Mouse (Mus musculus) embryonic facial prominence, embryonic 14.5 days (tissue): ENCODE data around the gene Tmed8. TPM values are rescaled to one million over a fixed set of nuclear protein-coding genes. Genes with fewer than 3 reads are reported as not detected.
A peak's percentile ranks its signal among the peaks of the same experiment; 100 is the strongest.

Experiments used
- ATAC-seq: fragments of 200-750 bp; cut with Nextera tagmentation; 2 replicates; pipeline ENCODE4 v1.8.0; 2017; ENCODE audit warnings: low read depth, moderate number of reproducible peaks, moderate TSS enrichment
- DNase-seq: peaks from one replicate; pipeline ENCODE4 v3.0.0-alpha.2; 2015; ENCODE audit warnings: low spot score
- H3K27ac ChIP-seq: fragments of 300-500 bp; sonication (generic); replicated peaks from 2 replicates; pipeline ENCODE4 v1.5.1; 2014; ENCODE audit warnings: low read depth, mild to moderate bottlenecking, low read length, moderate library complexity
- H3K27me3 ChIP-seq: fragments of 300-500 bp; sonication (generic); replicated peaks from 2 replicates; pipeline ENCODE4 v1.6.1; 2014; ENCODE audit warnings: low read length; ENCODE audit not compliant: control insufficient read depth, insufficient read depth
- H3K36me3 ChIP-seq: fragments of 300-500 bp; sonication (generic); 2 replicates; pipeline ENCODE4 v1.6.1; 2014; ENCODE audit warnings: low read length, mixed read lengths; ENCODE audit not compliant: control insufficient read depth, insufficient read depth
- H3K4me1 ChIP-seq: fragments of 300-500 bp; sonication (generic); 2 replicates; pipeline ENCODE4 v1.6.1; 2014; ENCODE audit warnings: antibody characterized with exemption, low read length; ENCODE audit not compliant: control insufficient read depth, insufficient read depth
- H3K4me2 ChIP-seq: fragments of 300-500 bp; sonication (generic); 2 replicates; pipeline ENCODE4 v1.6.1; 2014; ENCODE audit warnings: low read depth, mild to moderate bottlenecking, low read length, moderate library complexity, mixed read lengths
- H3K4me3 ChIP-seq: fragments of 300-500 bp; sonication (generic); 2 replicates; pipeline ENCODE4 v1.5.1; 2014; ENCODE audit warnings: low read depth, mild to moderate bottlenecking, low read length
- H3K9ac ChIP-seq: fragments of 300-500 bp; sonication (generic); 2 replicates; pipeline ENCODE4 v1.6.1; 2014; ENCODE audit warnings: low read depth, mild to moderate bottlenecking, low read length, moderate library complexity, mixed read lengths
- H3K9me3 ChIP-seq: fragments of 300-500 bp; sonication (generic); 2 replicates; pipeline ENCODE4 v1.6.1; 2016; ENCODE audit warnings: low read length; ENCODE audit not compliant: control insufficient read depth
- WGBS: fragments of 180-500 bp; shearing (Covaris S2); extraction: QIAGEN DNeasy Blood & Tissue Kit; methylation state at CpG from one replicate; pipeline ENCODE4 v1.1.7; 2014; 5-methylcytosine and 5-hydroxymethylcytosine counted together
- polyA plus RNA-seq: library from polyadenylated mRNA; unstranded; fragments of >200 nt; fragmentation: Nextera tagmentation; extraction: Ambion mirVana; gene quantifications from 2 replicates; pipeline ENCODE4 v1.2.1, GENCODE M21; 2014

The Tmed8 gene
- 3.8 and 4.2 TPM in 2 replicates for polyA plus RNA-seq

DNA sequence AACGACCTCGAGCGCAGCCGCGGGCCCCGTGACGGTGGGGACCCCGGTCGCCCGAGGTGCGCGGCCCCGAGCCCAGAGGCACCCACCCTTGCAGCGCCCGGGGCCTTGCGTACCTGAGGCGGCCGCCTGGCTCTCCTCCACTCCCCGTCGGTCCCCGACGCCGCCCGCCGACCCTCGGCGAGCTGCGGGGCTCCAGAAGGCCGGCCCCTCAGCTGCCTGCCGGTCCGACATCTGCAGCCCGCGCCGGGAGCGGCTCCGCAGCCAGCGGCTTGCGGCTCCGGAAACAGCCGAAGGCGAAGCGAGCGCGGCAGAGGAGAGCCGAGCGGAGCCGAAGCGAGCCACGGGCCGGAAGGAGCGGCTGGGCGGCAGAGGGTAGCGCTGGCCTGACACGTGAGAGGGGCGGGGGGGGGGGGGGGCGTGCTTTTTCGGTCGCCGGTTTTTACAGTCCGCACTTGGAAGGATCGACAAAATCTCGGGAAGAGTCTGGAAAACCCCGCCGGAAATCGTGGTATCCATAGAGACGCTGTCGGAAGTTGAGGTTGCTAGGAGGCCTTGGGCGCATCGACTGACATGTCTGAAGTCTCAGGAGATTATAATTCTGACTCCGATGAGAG, at the start of gene Tmed8:
Gene Tmed8 (minus strand): TSS at position 482 of the 614 bp plus-strand sequence.
- Histone ChIP-seq H3K36me3 (no peaks in the 10 kb centered on the region), H3K4me2 (peak within 1 kb of the TSS; percentile 74), H3K9me3 (no peaks in the 10 kb centered on the region), H3K4me3 (peak within 1 kb of the TSS; percentile 85), H3K27me3 (no peaks in the 10 kb centered on the region), H3K9ac (peak within 1 kb of the TSS; percentile 87), H3K27ac (peak within 1 kb of the TSS; percentile 84), H3K4me1 (peaks cover 15% of the 10 kb centered on the region; the same call in 1 of the 2 replicates)
- ATAC-seq = peak; percentile 96
- WGBS = under 1% methylated on average over 15 of the region's 70 CpGs
- DNase-seq = peak; percentile 91

DNA sequence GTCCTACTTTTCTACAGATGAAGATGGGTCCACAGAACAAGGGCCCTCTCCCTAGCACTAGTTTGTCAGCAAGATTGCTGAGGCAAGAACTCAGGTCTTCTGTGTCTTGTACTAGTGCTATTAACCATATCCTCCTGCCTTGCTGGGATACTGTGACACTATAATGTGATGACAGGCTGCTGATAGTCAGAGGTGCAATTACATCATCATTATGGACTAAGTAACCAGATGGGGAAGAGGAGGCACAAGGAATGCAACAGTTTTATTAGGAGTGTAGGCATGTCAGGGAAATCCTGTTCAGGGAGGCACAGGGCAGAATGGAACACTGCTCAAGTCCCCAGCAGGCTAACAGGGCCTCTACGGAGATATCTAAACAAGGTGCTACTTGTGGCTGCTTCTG, 38.4 kb upstream of the Tmed8 start, which contains the start of gene Noxred1:
Gene Noxred1 (minus strand): TSS at position 101 of the 400 bp plus-strand sequence.
- Histone ChIP-seq H3K9me3 (no peaks in the 10 kb centered on the region), H3K9ac (no peak within 1 kb of the TSS), H3K4me2 (no peak within 1 kb of the TSS), H3K4me3 (no peak within 1 kb of the TSS), H3K4me1 (no peaks in the 10 kb centered on the region), H3K36me3 (peaks cover 53% of the 10 kb centered on the region), H3K27ac (no peak within 1 kb of the TSS), H3K27me3 (no peaks in the 10 kb centered on the region)
- DNase-seq (no peak), ATAC-seq (no peak)
- WGBS = 100% methylated on average over 1 of the region's 1 CpGs

DNA sequence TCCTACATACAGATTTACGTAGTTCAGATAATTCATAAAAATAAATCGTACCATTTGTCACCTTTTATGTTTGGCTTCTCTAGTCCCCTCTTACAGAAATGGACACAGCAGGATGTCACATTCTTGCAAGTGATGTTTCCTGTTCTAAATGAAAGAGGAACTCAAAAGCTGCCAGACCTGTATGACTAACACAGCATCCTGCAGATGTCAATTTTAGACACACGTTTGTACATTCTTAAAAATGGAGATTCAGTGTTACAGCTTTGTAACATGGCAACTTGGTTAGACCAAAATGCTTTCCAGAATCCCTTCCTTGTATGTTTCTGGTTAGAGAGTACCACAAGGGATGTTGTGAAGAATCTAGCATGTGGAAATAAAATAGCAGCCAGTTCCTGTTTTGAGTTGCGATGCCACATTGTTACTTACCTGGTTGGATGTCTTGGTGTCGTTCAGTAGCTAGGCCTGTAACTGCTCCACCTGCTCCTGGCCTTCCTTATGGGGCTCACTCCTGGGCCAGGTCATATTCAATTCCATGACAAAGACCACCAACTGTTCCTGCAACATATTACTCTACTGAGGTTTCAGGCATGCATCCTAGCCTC, 36.7 kb upstream of the Tmed8 start:
- H3K27ac ChIP-seq = no peak overlapping the region
- no peaks in the 10 kb centered on the region for H3K4me1 ChIP-seq
- no peak overlapping the region for H3K4me2 ChIP-seq
- 85% methylated on average over 5 of the region's 5 CpGs for WGBS
- DNase-seq (no peak), ATAC-seq (no peak)
- no peaks in the 10 kb centered on the region for H3K27me3 ChIP-seq
- H3K4me3 ChIP-seq = no peak overlapping the region
- H3K9me3 ChIP-seq = no peaks in the 10 kb centered on the region
- peaks cover 39% of the 10 kb centered on the region for H3K36me3 ChIP-seq
- H3K9ac ChIP-seq = no peak overlapping the region

GRCm38 (mm10) chr12:87230379-87230895, 30.2 kb upstream of the Tmed8 start:
- Histone ChIP-seq H3K36me3 (no peaks in the 10 kb centered on the region), H3K9ac (no peak overlapping the region), H3K4me2 (no peak overlapping the region), H3K27me3 (no peaks in the 10 kb centered on the region), H3K4me1 (no peaks in the 10 kb centered on the region), H3K27ac (no peak overlapping the region), H3K9me3 (no peaks in the 10 kb centered on the region; the same call in 1 of the 2 replicates), H3K4me3 (no peak overlapping the region)
- no peak for ATAC-seq
- DNase-seq = no peak

DNA sequence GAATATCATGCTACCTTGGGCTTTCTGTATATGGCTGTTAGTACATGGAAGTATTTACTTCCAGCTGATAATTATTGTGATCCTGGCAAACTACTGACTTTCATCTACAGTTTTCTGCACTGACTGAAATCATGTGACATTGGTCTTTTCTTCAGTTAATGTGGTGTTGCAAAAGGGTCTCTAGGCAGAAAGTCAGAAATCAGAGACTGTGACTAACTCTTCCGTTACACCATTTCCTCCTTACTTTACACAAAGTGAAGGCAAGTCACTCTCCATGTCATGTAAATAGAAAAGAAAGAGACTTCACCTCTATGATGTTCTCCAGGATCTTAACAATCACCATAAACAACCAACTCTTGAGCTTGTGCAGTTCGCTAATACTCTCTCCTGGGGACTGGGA, 29.4 kb upstream of the Tmed8 start:
- Histone ChIP-seq H3K36me3 (no peaks in the 10 kb centered on the region), H3K4me2 (no peak overlapping the region)

DNA sequence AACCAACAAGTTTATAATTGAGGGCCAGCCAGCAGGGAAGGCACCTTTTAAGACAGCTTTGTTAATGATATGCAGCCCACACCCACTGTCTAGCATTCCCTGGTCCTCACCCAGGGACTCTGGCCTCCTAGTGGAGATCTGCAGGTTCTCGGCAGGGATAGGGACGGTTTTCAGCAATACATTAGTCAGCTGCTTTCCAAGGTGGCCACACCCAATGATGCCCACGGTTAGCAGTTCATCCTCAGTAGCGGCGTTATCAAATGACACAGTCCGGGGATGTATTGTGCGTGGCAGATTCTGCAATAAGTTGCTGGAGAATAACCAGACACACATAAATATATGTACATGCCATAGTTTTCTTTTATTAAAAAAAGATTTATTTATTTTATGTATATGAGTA, 26.5 kb upstream of the Tmed8 start:
- Histone ChIP-seq H3K9ac (no peak overlapping the region), H3K9me3 (no peaks in the 10 kb centered on the region; the same call in 1 of the 2 replicates), H3K4me2 (no peak overlapping the region), H3K27me3 (no peaks in the 10 kb centered on the region), H3K4me1 (no peaks in the 10 kb centered on the region), H3K36me3 (no peaks in the 10 kb centered on the region), H3K27ac (no peak overlapping the region), H3K4me3 (no peak overlapping the region)
- 70% methylated on average over 7 of the region's 7 CpGs for WGBS
- DNase-seq = no peak
- no peak for ATAC-seq

More for the DNA sequence above, 29.4 kb upstream of the Tmed8 start:
- no peaks in the 10 kb centered on the region for H3K27me3 ChIP-seq
- no peak overlapping the region for H3K27ac ChIP-seq
- no peak overlapping the region for H3K9ac ChIP-seq
- no peak overlapping the region for H3K4me3 ChIP-seq
- WGBS = 73% methylated on average over 2 of the region's 2 CpGs
- no peaks in the 10 kb centered on the region for H3K4me1 ChIP-seq
- no peak for DNase-seq
- no peak for ATAC-seq
- no peaks in the 10 kb centered on the region; the same call in 1 of the 2 replicates for H3K9me3 ChIP-seq

GRCm38 (mm10) chr12:87224950-87225349, 24.7 kb upstream of the Tmed8 start:
- no peak for ATAC-seq
- 57% methylated on average over 10 of the region's 10 CpGs for WGBS

DNA sequence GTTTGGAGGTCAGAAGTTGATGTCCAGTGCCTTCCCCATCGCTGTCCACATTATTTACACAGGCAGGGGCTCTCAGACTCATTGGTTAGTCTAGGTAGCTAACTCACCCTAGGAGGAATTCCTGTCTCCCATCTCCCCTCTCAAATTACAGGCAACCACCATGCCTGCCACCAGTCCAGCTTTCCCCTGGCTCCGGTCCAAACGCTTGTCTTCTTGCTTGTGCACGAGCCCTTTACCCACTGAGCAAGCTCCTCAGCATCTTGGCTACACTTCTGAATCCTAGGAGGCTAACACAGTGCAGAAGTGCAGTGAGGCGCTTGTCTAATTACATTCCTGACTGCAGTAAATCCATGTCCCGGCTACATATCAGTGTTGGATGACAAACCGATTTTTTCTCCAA, 19.1 kb upstream of the Tmed8 start:
- WGBS = 53% methylated on average over 7 of the region's 7 CpGs
- Histone ChIP-seq H3K36me3 (no peaks in the 10 kb centered on the region), H3K9ac (no peak overlapping the region), H3K27ac (no peak overlapping the region), H3K27me3 (no peaks in the 10 kb centered on the region), H3K4me2 (no peak overlapping the region), H3K4me1 (peaks cover 4% of the 10 kb centered on the region), H3K4me3 (no peak overlapping the region), H3K9me3 (no peaks in the 10 kb centered on the region)
- DNase-seq = peak; percentile 64
- peak; percentile 63 for ATAC-seq

More at GRCm38 (mm10) chr12:87224950-87225349, 24.7 kb upstream of the Tmed8 start:
- Histone ChIP-seq H3K9ac (no peak overlapping the region), H3K4me2 (no peak overlapping the region), H3K4me3 (no peak overlapping the region), H3K4me1 (no peaks in the 10 kb centered on the region), H3K27ac (no peak overlapping the region), H3K36me3 (no peaks in the 10 kb centered on the region), H3K9me3 (no peaks in the 10 kb centered on the region; the same call in 1 of the 2 replicates), H3K27me3 (no peaks in the 10 kb centered on the region)
- no peak for DNase-seq
